Mouse (Mus musculus) frontal cortex, adult 2 months (tissue): ENCODE data around the gene C1ra. TPM values are rescaled to one million over a fixed set of nuclear protein-coding genes. Genes with fewer than 3 reads are reported as not detected.
A peak's percentile ranks its signal among the peaks of the same experiment; 100 is the strongest.
"Not testable (repeated sequence)": the region's sequence is repeated elsewhere in the genome, so short reads cannot be mapped to it uniquely, and the experiment has no call there.

Experiments
- DNase-seq, 2 experiments: peaks; one replicate each; pipeline ENCODE4 v3.0.0; 2022; ENCODE audit warnings: low spot score in 1 of 2; ENCODE audit errors: extremely low spot score in 1 of 2
- polyA plus RNA-seq: library from polyadenylated mRNA; depleted of rRNA; stranded (reverse); fragments of >200 nt; gene quantifications from 2 replicates; pipeline ENCODE4 v1.2.3, GENCODE M21; 2012; rRNA removed

The C1ra gene
- 0.97 and 1.1 TPM in 2 replicates for polyA plus RNA-seq

DNA sequence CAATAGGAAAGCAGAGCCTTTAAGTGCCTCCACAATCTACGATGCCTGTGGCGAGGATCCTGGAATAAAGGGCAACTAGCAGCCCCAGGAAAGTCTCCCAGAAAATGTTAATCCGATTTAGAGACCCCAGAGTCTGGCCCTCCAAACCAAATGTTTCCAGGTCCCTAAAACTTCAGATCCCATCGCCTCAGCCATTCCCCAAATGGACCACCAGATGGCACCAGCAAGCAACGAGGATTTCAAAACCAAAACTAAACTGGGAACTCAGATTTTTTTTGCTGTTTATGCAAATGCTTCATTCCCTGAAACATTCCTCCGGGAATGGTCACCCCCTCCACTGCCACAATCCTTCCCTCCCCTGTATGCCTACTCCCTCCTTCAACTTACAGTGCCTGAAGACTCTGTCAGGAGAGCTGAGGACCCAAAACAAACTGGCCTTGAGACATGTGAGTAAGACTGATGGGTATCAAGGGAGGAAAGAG, at the start of gene C1ra:
Gene C1ra (plus strand): TSS at position 51 of the 482 bp plus-strand sequence.
- DNase-seq: peak in 1 of 2 experiments; percentile 82

DNA sequence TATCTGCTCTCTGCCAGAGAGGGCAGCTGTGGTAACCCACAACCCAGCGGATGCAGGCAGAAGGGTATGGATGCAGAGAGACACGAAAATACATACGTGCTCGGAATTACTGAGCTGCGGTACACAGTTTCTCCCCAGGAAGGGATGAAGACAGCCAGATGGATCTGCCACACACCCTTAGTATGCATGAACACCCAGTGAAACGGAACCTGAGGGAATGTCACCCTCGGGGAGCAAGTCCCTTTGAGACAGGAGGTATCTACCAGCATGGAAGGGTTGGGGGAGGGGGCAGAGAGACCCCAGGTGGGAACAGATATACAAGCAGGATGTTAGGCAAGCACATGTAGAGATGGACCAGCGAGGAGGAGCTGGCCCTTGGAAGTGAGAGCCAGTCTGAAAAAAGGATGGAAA, 48.3 kb upstream of the C1ra start:
- no peak for DNase-seq

DNA sequence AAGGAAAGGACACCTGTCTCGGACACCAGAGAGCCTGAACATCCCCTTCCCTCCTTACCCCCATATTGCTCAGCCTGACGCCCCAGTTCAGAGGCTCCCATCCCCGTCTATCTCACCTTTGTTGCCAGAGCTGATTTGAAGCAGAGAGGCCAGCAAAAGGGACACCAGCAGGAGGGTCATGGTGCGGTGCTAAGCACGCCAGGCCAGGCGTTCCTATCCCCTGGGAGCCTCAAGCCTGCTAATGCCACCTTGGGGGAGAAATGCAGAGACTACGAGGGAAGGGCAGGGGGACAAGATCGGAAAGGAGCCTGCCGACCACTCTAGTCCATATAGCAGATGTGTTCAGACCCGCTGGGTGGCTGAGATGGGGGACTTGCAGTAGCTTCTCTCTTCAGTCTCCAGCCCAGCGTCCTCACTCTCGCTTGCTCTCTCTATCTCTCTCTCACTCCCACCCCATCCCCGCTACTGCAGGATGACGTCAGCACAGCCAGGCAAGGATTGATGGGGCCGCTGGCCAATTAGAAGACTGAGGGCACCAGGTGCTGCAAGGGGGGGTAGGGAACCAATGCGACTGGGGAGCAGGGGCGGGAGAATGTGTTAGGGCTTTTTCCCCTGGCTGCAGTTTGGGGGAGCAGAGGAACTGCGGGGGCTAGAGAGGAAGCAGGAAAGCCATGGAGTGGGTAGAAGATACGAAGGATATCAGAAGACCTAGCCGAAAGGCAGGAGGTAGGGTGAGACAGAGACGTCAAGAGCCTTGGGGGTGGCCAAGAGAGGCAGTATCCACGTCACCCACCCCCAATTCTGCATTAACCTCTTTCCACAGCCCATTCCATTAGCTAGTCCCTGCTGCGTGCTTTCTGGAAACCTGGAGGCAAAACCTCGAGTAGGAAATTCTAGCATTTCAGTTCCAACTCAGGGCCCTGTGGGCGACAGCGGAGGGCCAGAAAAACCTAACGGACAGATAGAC, 47.6 kb upstream of the C1ra start, which contains the start of gene Clstn3:
Gene Clstn3 (minus strand): TSS at position 490 of the 967 bp plus-strand sequence.
- DNase-seq: peak; percentile 92 to 97

DNA sequence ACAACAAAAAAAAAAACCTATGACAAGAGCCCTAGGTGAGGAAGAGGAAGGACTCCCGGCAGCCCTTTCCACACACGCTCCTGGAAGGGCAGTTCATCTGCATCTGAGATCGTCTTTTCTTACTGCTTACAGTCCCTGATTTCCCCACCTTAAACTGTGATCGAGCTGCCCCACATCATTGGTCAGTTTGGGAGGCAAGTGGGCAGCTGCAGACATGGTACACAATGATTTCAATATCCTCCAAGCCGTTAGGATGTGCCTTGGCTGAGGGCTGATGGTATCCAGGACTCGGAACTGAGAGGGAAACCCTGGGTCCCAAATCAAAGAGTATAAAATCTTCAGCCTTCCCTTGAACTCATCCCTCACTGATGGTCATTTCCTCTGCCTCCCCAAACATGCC, 46.9 kb upstream of the C1ra start:
- no peak for DNase-seq

DNA sequence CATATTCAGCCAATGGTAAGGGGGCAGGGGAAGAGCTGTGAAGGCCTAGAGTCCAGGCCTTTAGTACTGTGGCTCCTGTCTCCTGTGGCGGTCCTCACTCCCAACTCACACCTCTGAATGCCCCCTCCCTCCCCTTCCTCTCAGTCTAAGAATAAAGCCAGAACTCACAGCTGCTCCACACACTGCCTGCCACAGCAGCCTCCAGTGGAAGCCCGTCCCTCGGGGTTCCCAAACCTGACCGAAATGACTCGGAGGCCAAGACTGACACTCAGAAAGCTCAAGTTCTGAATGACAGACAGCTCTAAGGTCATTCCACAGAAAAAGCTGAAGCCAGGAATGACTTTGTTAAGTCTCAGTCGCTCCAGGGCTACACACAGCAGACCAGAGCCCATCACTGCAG, 46.5 kb upstream of the C1ra start:
- no peak for DNase-seq

DNA sequence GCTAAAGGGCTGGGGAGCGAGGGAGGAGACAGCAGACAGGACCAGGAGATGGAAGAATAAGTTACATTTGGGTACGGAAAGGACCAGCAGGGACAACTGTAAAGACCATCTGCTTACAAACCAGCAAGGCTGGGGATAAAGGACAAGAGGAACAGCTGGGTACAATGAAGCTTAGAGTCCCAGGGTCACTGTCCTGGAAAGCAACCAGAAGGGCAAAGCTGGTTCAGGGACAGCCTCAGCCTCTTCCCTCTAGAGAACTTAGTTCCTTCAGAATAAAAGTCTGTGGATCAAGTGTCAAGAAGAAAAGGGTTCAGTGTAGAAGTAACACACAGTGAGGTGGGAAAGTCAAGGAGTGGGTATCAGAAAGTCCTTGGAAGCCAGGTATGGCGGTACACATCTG, 41.1 kb upstream of the C1ra start:
- no peak for DNase-seq

DNA sequence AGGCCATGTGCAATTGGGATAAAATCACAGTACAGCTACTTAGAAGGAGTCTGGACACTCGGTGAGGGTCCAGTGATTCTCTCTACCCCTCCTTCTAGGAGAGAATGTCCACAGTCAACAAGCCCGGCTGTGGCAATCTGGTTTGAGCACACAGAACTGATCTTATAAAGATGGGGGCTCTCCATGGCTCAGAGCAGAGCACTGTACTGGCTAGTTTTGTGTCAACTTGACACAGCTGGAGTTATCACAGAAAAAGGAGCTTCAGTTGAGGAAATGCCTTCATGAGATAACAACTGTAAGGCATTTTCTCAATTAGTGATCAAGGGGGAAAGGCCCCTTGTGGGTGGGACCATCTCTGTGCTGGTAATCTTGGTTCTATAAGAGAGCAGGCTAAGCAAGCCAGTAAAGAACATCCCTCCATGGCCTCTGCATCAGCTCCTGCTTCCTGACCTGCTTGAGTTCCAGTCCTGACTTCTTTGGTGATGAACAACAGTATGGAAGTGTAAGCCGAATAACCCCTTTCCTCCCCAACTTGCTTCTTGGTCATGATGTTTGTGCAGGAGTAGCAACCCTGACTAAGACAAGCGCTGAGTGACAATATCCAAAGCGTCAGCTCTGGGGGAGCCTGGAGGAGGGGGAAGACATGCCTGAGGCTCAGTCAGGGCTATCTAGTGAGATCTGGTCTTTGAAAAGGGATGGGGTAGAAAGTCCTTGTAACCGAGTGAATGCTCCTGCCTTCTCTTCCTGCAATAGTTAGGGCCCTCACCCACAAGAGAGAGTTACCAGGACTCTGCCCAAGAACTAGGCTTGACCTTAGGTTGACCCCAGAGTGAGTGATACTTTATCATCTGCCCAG, 40.2 kb upstream of the C1ra start:
- DNase-seq: not testable (repeated sequence)

DNA sequence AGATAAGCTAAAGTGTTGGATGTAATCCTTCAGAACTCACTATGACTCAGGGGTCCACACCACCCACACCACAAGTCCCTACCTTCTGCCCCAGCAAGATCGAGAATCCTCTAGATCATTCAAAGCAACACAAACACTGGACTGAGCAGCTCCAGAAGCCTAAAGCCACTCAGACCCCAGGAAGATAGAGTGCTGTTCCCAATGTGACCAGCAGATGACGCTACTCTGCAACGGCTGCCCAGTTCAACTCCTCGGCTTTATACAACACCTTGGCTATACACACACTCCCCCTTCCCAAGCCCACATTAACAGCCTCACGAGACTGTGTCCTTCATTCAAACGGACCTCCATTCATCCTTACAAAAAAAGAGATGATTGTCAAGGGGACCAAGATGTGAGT, 39.4 kb upstream of the C1ra start:
- DNase-seq: peak in 1 of 2 experiments; percentile 70

DNA sequence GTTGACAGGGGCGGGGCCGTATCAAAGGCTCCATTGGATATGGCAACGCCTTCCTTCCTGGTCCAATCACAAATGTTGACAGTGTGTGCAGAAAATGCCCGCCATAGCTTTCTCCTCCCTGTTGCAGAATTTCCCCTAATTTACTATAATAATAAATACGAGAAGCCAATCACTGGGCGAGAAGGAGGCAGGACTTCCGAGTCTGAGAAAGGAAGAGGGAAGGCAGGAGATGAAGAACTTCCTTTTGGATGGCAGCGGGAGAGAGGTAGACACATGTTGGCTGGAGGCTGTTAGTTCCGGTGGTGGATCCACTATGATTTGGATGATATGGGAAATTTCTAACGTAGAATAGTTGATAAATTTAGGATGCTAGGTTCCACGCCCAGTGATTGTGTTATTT, 37.6 kb upstream of the C1ra start:
- DNase-seq: no peak

DNA sequence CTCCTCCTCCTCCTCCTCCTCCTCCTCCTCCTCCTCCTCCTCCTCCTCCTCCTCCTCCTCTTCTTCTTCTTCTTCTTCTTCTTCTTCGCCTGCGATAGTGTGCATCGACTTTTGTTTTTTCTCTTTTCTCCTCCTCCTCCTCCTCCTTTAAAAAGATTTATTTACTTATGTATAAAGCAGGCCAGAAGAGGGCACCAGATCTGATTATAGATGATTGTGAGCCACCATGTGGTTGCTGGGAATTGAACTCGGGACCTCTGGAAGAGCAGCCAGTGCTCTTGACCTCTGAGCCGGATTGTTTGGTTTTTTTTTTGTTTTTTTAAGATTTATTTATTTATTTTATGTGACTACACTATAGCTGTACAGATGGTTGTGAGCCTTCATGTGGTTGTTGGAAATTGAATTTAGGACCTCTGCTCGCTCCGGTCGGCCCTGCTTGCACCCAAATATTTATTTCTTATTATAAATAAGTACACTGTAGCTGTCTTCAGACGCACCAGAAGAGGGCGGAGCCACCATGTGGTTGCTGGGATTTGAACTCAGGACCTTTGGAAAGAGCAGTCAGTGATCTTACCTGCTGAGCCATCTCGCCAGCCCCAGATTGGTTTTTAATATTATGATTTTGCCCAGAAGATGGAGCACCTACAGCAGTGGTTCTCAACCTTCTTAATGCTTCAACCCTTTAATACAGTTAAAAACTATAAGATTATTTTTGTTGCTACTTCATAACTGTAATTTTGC, 36.7 kb upstream of the C1ra start:
- DNase-seq: not testable (repeated sequence)

DNA sequence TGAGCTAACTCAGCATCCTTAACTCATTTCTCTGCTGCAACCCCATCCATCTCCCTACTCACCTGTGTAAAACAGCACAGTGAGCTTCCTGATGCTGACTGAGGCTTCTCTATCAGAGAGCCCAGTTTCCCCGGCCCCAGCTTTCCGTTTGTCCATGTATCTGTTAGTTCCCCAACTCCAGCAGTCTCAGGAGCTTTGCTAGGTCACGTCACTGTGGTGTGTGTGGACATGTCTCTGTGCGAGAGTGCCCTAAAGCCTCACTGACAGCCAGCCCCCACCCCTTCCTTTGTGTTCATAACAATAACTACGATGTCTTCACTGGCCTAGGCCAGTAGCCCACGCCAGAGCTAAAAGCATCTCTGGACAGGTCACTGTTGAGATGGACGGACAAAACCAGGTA, 36.0 kb upstream of the C1ra start:
- DNase-seq: no peak

DNA sequence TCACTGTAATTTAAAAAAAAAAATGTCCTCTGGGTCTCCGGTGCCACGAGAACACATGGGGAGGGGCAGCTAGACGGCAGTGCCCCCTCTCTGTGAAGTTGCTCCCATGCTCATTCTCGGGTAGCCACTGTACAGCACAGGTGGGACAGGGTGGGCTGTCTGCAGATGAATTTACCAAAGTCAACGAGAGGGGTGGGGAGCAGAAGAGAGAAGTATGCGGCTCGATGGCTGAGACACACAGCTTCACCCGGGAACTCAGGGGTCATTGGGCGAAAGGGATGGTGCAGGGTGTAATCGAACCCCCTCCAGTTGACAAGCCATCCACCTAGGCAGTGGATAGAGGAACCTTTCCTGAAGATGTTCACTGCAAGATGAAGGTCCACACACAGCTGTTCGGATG, 35.4 kb upstream of the C1ra start:
- DNase-seq: no peak

DNA sequence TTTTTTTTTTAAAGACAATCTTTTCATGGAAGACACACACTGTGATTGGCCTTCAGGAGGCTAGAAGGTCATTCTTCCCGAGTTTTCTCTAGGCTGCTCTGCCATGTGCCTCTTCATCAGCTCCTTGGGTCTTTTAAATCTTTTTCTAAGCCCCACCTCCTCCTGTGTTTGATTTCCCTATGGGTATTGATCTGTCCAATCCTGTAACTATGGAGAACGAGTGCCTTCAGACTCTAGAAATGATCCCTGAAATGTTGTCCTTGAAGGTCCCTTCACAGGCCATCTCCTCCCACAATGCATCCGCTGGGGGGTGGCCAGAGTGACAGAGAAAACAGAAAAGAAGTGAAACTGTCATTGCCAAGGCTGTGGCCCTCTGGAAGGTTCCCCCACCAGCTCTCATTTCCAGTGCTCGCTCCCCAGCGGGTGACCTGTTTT, 35.0 kb upstream of the C1ra start:
- DNase-seq: no peak

DNA sequence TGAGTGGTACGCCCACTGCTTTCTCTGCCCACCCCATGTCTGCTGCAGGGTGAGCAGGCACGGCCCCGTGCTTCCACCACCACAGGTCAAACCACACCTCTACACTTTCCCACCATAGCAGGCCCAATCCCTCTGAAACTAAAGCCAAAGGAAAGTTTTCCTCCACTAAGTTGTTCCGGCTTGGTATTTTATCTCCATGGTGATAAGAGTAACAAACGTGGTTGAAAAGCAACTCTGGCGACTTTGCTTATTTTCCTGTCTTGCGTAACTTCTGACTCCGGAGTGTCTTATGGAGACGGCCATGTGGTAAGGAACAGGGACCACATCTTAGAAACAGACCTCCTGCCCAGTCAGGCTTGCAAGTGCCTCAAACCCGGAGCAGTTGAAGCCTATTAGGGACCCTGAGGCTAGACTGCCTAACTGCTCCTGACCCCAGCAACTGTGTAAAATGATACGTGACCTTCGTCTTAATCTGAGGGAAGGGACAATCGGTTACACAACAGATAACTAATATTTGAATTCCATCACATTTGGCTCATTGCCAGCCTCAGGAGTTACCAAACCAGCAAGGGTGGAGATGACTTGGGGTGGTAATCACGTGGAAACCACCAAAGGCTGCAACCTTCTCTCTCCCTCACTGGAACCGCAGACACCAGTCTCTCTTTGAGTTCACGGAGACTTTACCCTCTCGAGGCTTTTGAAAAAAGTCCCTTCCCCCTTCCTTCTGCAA, 34.1 kb upstream of the C1ra start:
- no peak for DNase-seq

DNA sequence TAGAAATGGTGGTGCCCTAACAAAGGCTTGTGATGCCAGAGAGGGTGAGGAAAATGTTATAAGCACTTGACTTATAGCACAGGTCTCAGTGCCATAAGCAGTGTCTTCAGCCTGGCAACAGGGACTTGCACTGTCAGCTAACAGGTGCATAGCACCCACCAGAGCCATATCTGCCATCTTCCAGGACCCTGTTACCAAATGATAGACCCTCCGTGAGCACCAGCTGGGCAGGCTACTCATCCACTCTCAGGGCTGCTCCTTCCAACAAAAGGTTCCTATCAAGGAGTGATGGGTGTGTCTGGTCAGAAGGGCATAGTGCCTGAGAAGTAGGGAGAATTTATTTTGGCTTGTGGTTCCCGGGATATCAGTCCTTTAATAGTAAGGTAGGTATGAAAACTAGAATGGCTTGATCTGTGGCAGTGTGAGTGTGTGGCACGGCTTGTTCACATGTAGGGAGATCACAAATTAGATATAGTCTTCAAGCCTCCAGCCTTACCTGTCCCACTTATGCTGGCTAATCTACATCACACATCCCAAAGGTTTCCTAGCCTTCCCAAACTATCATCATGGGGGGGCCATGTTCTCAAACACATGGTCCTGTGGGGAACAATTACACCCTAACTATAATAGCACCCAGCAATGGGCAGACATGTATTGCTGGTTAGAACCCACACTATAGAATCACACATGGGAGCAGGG, 33.2 kb upstream of the C1ra start:
- no peak for DNase-seq

DNA sequence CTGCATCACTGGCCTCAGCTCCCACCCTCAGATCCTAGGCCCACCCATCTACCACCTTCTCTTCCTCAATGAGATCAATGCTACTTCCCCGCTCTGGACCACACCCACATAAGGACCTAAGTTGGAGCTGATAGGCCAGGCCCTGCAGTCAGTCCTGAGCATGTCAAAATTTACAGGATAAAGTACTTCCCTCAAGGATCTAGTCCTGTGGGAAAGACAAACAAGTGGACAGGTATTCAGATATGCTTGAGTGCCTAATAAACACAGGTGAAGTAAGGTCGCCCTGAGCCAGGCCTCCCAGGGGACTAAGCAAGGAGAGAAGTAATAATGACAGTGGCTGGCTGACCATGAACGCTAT, 32.7 kb upstream of the C1ra start:
- no peak for DNase-seq

DNA sequence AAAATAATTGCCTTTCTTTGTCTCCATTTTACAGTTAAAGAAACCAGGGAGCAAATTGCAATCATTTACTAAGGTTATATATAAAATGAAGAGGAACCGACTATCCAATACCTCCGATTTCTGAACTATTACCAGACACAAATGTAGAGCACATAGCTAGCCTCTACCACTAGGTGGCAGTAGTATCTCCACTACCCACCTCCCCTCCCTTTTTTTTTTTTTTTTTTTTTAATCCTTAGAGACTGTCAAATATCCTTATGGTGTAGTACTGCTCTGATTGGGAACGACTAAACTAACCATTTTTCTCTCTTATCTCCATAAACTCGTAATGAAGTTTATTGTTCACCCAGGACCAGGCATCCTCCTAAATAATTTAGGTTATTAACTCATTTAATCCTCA, 31.9 kb upstream of the C1ra start:
- DNase-seq: peak in 1 of 2 experiments; percentile 75

DNA sequence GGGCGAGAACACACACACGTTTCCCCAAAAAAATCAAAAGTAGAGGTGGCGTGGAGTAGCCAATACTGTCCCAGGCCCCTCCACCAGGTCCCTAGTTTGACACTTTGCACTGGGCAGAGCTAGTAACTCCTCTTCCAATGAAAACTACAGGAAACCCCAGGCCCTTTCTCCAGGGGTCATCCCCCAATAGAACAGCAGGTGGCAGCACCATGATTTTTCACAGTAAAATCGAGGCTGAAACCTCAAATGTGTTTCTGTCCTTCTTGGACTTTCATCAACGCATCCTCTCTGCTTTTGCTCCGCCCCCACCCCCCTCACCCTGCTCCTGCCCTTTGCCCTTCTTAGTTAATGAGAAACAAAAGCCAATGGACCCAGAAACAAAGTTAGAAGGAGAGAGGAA, 30.6 kb upstream of the C1ra start:
- peak in 1 of 2 experiments; percentile 72 for DNase-seq

DNA sequence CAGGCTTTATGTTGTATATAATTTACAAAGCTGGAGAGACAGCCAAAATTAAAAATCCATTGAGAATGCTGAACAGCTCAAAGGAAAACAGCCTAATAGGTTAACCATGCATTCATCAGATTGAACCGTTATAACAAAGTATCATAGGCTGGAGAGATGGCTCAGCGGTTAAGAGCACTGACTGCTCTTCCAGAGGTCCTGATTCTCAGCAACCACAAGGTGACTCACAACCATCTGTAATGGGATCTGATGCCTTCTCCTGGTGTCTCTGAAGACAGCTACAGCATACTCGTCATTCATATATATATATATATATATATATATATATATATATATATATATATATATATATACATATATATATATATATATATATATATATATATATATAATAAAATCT, 28.4 kb upstream of the C1ra start:
- not testable (repeated sequence) for DNase-seq
